Mouse (Mus musculus): ENCODE measurements around the gene Olfr1200. TPM values are rescaled to one million over a fixed set of nuclear protein-coding genes. Genes with fewer than 3 reads are reported as not detected.

Gene Olfr1200
- total RNA-seq (2012; rRNA removed), result not detected in 2 replicates

DNA sequence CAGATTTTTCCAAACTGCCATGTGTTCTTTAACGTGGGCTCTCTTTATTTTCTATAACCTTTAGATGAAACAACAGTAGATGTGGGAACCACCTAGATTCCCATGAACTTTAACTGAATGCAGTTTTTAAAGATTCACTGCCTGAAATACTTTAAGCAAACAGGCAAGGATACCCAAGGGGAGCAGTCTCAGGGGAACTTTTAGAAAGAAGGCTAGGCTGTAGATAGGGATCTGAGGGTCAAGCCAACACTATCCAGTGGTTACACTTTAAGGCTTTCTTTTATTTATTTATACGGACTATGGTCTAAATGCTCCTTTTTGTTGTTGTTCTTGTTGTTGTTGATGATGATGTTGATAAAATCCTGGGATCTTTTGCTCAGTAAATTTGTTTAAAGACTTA, at the start of gene Olfr1200:
Olfr1200 (minus strand) TSS at position 101 of the 400 bp plus-strand sequence.
- no peak for TF ChIP-seq HCFC1 (IDR thresholded peaks at IDR 0.05; ENCODE audit: borderline replicate concordance, insufficient read depth, low read length)
- no peak for TF ChIP-seq CHD2 (IDR thresholded peaks at IDR 0.05; ENCODE audit: low read depth, low read length)
- no peak for TF ChIP-seq ZNF384 (IDR thresholded peaks at IDR 0.05; ENCODE audit: low read depth, low read length)
- TF ChIP-seq ZC3H11A (IDR thresholded peaks at IDR 0.05; ENCODE audit: borderline replicate concordance, low read depth, low read length), result no peak
- TF ChIP-seq MAFK (IDR thresholded peaks at IDR 0.05; ENCODE audit: insufficient read depth, low read depth, low read length), result no peak
- in situ Hi-C loops (cut with MboI; ENCODE audit: low sequenced_read_pairs in 2 of 2, unreplicated experiment in 2 of 2), result no loop called here

DNA sequence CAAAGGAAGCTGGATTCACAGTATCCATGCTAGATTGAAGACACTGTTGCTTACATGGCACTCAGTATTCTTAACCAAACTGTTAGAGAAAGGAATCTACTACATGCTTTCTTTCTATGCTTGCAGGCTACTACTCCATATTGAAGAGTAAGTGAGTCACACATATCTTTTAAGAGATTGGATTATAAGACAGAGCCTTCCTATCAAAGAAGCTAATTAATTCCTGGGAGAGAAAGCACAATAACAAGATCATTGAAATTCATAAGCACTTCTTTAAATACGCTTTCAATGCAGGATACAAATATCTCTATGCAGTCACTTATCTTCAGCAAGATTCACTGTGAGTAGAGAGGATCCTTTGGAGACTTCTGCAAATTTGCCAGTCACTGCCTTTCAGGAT, 43.9 kb upstream of the Olfr1200 start, which contains the start of gene Olfr1202:
Olfr1202 (plus strand) TSS at position 301 of the 400 bp plus-strand sequence.
- H3K36me3 ChIP-seq (ENCODE audit: control insufficient read depth, insufficient read depth, low read length, poor library complexity, severe bottlenecking), result no peaks in the 10 kb centered on the region
- H3K4me1 ChIP-seq (ENCODE audit: control insufficient read depth in 2 of 2, insufficient read depth in 2 of 2, low read length in 2 of 2, poor library complexity in 1 of 2), result no peaks in the 10 kb centered on the region
- H3K4me3 ChIP-seq (ENCODE audit: insufficient read depth in 1 of 2, low read depth in 1 of 2, low read length in 2 of 2, poor library complexity in 1 of 2, severe bottlenecking in 1 of 2), result no peak within 1 kb of the TSS
- TF ChIP-seq ZNF384 (IDR thresholded peaks at IDR 0.05; ENCODE audit: low read depth, low read length) (no peak), CHD2 (IDR thresholded peaks at IDR 0.05; ENCODE audit: low read depth, low read length) (no peak), MAFK (IDR thresholded peaks at IDR 0.05; ENCODE audit: insufficient read depth, low read depth, low read length) (no peak), HCFC1 (IDR thresholded peaks at IDR 0.05; ENCODE audit: borderline replicate concordance, insufficient read depth, low read length) (no peak), ZC3H11A (IDR thresholded peaks at IDR 0.05; ENCODE audit: borderline replicate concordance, low read depth, low read length) (no peak)
- no peak within 1 kb of the TSS for H3K9ac ChIP-seq (ENCODE audit: insufficient read depth, low read depth, low read length, poor library complexity, severe bottlenecking)
- DNase-seq (ENCODE audit: low read depth, low spot score), result no peak
- H3K9me3 ChIP-seq (ENCODE audit: control insufficient read depth, insufficient read depth, low read depth, low read length), result no peaks in the 10 kb centered on the region
- in situ Hi-C loops (cut with MboI; ENCODE audit: low sequenced_read_pairs in 2 of 2, unreplicated experiment in 2 of 2), result no loop called here
- H3K27ac ChIP-seq (ENCODE audit: insufficient read depth, low read depth, low read length, poor library complexity, severe bottlenecking), result no peak within 1 kb of the TSS

More for the DNA sequence above, at the start of gene Olfr1200:
- Histone ChIP-seq H3K4me1 (ENCODE audit: control insufficient read depth in 2 of 2, insufficient read depth in 2 of 2, low read length in 2 of 2, poor library complexity in 1 of 2) (no peaks in the 10 kb centered on the region), H3K9me3 (ENCODE audit: control insufficient read depth, insufficient read depth, low read depth, low read length) (no peaks in the 10 kb centered on the region), H3K36me3 (ENCODE audit: control insufficient read depth, insufficient read depth, low read length, poor library complexity, severe bottlenecking) (no peaks in the 10 kb centered on the region), H3K4me3 (ENCODE audit: insufficient read depth in 1 of 2, low read depth in 1 of 2, low read length in 2 of 2, poor library complexity in 1 of 2, severe bottlenecking in 1 of 2) (no peak within 1 kb of the TSS), H3K9ac (ENCODE audit: insufficient read depth, low read depth, low read length, poor library complexity, severe bottlenecking) (no peak within 1 kb of the TSS), H3K27ac (ENCODE audit: insufficient read depth, low read depth, low read length, poor library complexity, severe bottlenecking) (no peak within 1 kb of the TSS)
- DNase-seq (ENCODE audit: low read depth, low spot score), result no peak

DNA sequence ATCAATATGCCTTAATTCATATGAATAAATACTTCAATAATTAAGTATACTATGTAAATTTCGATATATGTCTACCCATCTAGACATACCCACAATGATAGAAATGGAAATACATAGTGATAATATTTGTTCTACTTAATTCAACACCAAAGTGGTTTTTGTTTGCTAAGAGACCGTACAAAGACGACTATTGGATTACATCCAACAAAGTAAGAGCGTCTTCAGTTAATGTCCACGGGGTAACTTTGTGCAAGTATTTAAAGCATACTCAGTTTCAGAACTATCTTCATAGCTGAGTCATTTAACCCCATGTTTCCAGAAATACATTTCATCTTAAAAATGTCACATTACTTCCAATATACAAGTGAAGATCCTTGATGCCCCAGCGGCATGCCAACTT, 22.4 kb upstream of the Olfr1200 start, which contains the start of gene Olfr1201:
Olfr1201 (plus strand) TSS at position 301 of the 400 bp plus-strand sequence.
- no peaks in the 10 kb centered on the region for H3K4me1 ChIP-seq (ENCODE audit: control insufficient read depth in 2 of 2, insufficient read depth in 2 of 2, low read length in 2 of 2, poor library complexity in 1 of 2)
- no peaks in the 10 kb centered on the region for H3K36me3 ChIP-seq (ENCODE audit: control insufficient read depth, insufficient read depth, low read length, poor library complexity, severe bottlenecking)
- H3K9ac ChIP-seq (ENCODE audit: insufficient read depth, low read depth, low read length, poor library complexity, severe bottlenecking), result no peak within 1 kb of the TSS
- TF ChIP-seq MAFK (IDR thresholded peaks at IDR 0.05; ENCODE audit: insufficient read depth, low read depth, low read length), result no peak
- no peak for TF ChIP-seq CHD2 (IDR thresholded peaks at IDR 0.05; ENCODE audit: low read depth, low read length)
- no peak for TF ChIP-seq HCFC1 (IDR thresholded peaks at IDR 0.05; ENCODE audit: borderline replicate concordance, insufficient read depth, low read length)
- no peak for TF ChIP-seq ZNF384 (IDR thresholded peaks at IDR 0.05; ENCODE audit: low read depth, low read length)
- no peak for TF ChIP-seq ZC3H11A (IDR thresholded peaks at IDR 0.05; ENCODE audit: borderline replicate concordance, low read depth, low read length)
- no peak for DNase-seq (ENCODE audit: low read depth, low spot score)
- H3K27ac ChIP-seq (ENCODE audit: insufficient read depth, low read depth, low read length, poor library complexity, severe bottlenecking), result no peak within 1 kb of the TSS
- in situ Hi-C loops (cut with MboI; ENCODE audit: low sequenced_read_pairs in 2 of 2, unreplicated experiment in 2 of 2), result no loop called here
- H3K9me3 ChIP-seq (ENCODE audit: control insufficient read depth, insufficient read depth, low read depth, low read length), result no peaks in the 10 kb centered on the region
- H3K4me3 ChIP-seq (ENCODE audit: insufficient read depth in 1 of 2, low read depth in 1 of 2, low read length in 2 of 2, poor library complexity in 1 of 2, severe bottlenecking in 1 of 2), result no peak within 1 kb of the TSS

DNA sequence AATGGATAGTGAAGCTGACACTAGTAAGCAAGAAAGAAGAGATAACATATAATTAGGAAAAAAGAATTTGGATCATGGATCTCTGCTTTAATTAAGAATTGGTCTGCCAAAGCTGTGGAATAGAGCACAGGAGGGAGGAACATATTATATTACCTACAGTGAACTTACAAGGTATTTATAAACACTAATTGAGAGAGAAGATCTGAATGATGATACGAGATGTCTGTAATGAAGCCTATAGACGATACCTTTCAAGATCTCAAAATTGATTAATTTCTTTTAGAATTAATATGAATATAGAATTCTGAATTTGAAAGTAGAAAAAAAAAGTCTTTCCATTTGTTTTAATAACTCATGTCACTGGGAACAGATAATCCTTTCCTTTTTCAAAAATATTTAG, 9.9 kb downstream of the Olfr1200 start, which contains the start of gene Olfr1199:
Olfr1199 (minus strand) TSS at position 101 of the 400 bp plus-strand sequence.
- Histone ChIP-seq H3K27ac (ENCODE audit: insufficient read depth, low read depth, low read length, poor library complexity, severe bottlenecking) (no peak within 1 kb of the TSS), H3K4me1 (ENCODE audit: control insufficient read depth in 2 of 2, insufficient read depth in 2 of 2, low read length in 2 of 2, poor library complexity in 1 of 2) (no peaks in the 10 kb centered on the region), H3K9ac (ENCODE audit: insufficient read depth, low read depth, low read length, poor library complexity, severe bottlenecking) (no peak within 1 kb of the TSS), H3K36me3 (ENCODE audit: control insufficient read depth, insufficient read depth, low read length, poor library complexity, severe bottlenecking) (no peaks in the 10 kb centered on the region), H3K9me3 (ENCODE audit: control insufficient read depth, insufficient read depth, low read depth, low read length) (no peaks in the 10 kb centered on the region), H3K4me3 (ENCODE audit: insufficient read depth in 1 of 2, low read depth in 1 of 2, low read length in 2 of 2, poor library complexity in 1 of 2, severe bottlenecking in 1 of 2) (no peak within 1 kb of the TSS)
- TF ChIP-seq HCFC1 (IDR thresholded peaks at IDR 0.05; ENCODE audit: borderline replicate concordance, insufficient read depth, low read length), result no peak
- no peak for TF ChIP-seq CHD2 (IDR thresholded peaks at IDR 0.05; ENCODE audit: low read depth, low read length)
- no peak for TF ChIP-seq ZC3H11A (IDR thresholded peaks at IDR 0.05; ENCODE audit: borderline replicate concordance, low read depth, low read length)
- TF ChIP-seq MAFK (IDR thresholded peaks at IDR 0.05; ENCODE audit: insufficient read depth, low read depth, low read length), result no peak
- TF ChIP-seq ZNF384 (IDR thresholded peaks at IDR 0.05; ENCODE audit: low read depth, low read length), result no peak
- no peak for DNase-seq (ENCODE audit: low read depth, low spot score)
- in situ Hi-C loops (cut with MboI; ENCODE audit: low sequenced_read_pairs in 2 of 2, unreplicated experiment in 2 of 2), result no loop called here

Data from ES-E14 (cell line).